Mouse (Mus musculus): ENCODE results near the gene Vsig10.
A peak's percentile ranks its signal among the peaks of the same experiment; 100 is the strongest.

The Vsig10 gene

DNA sequence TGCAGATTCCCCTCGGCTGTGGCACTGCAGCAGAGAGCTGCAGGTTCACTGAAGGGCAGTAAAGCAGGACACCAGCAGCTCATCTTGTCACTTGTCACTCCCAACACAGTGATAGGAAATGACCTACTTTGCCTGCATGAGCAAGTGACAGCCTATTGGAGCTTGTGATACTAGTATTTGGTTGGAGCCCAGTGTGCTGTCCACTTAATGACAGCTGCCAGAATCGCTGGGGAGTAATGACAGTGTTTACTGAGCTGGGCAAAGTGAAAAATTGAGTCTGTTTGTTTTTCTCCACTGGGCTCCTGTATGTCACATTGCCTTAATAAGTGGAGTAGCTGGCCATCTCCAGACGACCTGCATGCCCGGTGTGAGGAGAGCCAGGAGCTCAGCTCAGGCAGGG lies 61.3 kb downstream of the Vsig10 start:
- no peak for DNase-seq (ENCODE audit: low spot score in 2 of 2)

DNA sequence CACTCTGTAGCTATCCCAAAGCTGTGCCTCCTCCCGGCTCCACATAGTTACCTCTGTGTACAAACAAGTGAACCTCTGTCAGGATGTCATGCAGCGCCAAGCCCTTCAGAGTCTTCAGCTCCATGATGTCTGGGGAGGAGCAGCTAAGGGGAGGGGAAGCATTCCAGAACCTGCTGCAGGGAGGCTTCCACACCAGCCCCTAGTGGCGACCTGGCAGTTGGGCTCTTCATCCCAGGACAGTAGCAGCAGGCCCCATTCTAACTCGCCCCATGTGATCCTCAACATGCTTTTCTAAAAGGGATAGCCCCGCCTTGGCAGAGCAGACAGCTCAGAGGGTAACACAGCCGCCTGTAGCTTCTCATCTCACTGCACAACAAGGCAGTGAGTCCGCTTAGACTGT lies 62.9 kb downstream of the Vsig10 start:
- DNase-seq (ENCODE audit: low spot score in 2 of 2) = no peak

DNA sequence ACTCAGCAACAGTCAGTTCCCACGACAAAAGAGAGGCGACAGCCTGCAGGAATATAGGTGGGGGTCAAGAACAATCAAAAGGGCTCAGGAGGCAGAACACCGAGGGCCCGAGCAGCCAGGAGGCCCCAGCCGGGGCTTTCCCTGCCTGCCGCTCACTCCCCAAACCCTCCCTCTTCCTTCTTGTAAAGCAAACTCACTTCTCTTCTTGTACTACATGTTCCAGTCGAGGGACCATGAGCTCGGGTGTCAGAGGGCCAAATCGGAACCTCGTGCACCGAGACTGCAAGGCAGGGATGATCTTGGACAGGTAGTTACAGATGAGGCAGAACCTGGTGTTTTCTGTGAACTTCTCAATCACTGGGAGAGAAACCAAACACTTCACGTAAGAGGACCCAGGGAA lies 64.3 kb downstream of the Vsig10 start:
- no peak for DNase-seq (ENCODE audit: low spot score in 2 of 2)

- no peak for DNase-seq (ENCODE audit: low spot score in 2 of 2)
These were observed 69.4 kb downstream of the Vsig10 start for GRCm38 (mm10) chr5:117388296-117388751.

- peak; percentile 93 to 94 for DNase-seq (ENCODE audit: low spot score in 2 of 2)
These were observed 70.0 kb downstream of the Vsig10 start, which contains the start of gene Rfc5 for GRCm38 (mm10) chr5:117388877-117389276. TSS of gene Rfc5 (minus strand) at chr5:117389047.

DNA sequence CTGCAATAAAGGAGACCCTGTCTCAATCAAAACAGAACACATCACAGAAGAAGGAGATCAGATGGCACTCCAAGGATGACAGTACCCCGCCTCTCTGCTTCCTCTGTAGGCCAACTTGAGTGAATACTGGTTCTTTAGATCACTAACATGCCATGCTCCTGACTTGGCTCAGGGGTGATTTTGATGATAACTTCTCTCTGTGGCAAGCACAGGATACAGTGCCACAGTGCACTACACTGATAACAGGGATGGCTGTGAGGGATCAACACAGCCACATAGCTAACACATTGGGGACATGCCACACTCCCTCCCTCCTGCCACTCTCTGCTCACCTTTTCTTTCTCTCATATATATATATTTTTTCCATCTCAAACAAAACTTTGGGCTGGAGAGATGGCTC lies 72.0 kb downstream of the Vsig10 start:
- DNase-seq (ENCODE audit: low spot score in 2 of 2) = no peak

DNA sequence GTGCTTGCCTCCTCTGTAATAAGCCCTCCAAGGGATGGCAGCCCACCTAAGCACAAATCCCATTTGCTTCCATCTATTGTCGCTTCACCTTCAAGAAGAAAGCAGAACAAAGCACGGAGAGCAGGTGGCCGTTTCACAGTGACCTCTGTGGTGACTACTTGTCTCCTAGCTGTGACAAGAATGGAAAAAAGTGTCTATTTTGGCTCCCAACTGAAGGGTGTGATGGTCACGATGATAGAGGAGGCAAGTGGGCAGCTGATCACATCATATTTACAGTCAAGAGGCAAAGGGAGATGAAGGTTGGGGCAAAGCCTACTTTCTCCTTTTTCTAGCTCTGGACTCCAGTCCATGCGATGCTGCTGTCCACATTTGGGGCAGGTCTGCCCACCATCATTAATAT lies 77.0 kb downstream of the Vsig10 start:
- no peak for DNase-seq (ENCODE audit: low spot score in 2 of 2)

GRCm38 (mm10) chr5:117396596-117397014 lies 77.7 kb downstream of the Vsig10 start:
- DNase-seq (ENCODE audit: low spot score in 2 of 2) = no peak

DNA sequence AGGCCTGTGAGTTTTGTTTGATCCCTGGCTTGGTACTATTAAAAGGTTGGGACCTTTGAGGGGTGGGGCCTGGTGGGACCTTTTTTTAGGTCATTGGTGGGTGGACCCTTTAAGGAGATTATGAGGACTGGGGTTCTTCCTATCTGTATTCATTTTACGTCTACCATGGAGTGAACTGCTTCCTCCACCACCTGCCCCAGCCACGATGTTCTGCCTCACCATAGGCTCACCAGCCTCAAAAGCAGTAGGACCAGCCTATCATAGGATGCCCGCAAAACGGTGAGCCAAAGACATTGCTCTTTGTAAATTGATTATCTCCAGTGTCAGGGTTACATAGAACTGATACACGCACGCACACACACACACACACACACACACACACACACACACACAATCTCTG lies 78.5 kb downstream of the Vsig10 start:
- no peak for DNase-seq (ENCODE audit: low spot score in 2 of 2)

DNA sequence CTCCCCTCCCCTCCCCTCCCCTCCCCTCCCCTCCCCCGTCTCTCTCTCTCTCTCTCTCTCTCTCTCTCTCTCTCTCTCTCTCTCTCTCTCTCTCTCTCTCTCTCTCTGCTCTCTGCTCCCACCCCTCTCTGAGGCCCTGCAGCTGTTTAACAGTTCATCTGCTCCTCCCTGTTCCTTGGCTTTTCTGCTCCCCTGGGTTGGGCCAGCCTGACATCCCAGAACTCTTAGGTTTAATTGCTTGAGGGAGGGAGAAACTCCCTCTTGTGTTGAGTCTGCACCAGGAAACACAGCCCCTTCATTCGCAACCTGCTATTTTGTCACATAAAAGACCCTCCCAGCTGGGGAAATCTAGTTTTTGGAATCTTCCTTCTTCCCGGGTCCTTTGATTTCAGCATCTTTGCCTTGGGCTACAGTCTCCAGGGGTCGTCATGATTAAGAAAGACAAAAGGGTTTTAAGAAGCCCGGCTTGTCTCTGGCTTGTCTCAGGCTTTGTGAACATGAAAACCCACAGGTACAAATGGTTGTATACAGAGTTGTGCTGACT lies 79.2 kb downstream of the Vsig10 start:
- no peak for DNase-seq (ENCODE audit: low spot score in 2 of 2)

DNA sequence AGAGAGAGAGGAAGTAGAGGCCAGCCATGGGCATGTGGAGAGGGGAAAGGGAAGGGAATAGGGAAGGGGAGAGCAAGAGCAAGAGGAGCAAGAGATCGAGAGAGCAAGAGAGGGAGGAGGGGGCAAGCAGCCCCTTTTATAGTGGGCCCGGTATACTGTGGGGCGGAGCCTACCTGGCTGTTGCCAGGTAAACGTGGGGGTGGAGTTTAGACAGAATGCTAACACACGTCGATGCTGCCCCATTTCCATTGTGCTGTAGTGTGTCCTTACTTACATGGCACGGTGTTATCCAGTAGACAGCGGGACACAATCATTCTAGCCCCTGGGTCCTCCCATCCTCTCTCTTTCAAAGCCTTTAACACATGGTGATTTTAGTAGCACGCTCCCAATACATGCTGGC lies 80.4 kb downstream of the Vsig10 start:
- DNase-seq (ENCODE audit: low spot score in 2 of 2) = no peak

GRCm38 (mm10) chr5:117403609-117404008 lies 84.7 kb downstream of the Vsig10 start:
- DNase-seq (ENCODE audit: low spot score in 2 of 2) = no peak
